Mouse (Mus musculus): ENCODE results near the gene Pdcd1lg2.

DNA sequence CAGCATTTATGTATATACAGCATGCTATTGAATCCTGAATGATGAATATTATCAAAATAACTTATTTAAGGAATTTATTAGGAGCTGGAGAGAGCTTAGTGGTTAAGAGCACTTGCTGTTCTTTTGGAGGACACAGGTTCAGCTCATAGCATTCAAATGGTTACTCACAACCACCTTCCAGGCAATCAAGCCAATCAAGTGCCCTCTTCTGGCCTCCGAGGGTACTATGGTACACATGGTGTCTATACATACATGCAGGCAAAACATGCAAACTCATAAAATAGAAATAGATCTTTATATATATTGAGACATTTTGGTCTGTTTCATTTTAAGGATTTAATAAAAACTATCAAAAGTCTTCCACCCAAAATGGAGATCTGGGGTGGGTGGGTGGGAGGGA is 21.9 kb upstream of the Pdcd1lg2 start:
- TF ChIP-seq POLR2A (IDR thresholded peaks at IDR 0.05; ENCODE audit: control insufficient read depth in 1 of 2, insufficient read depth in 1 of 2, low read depth in 1 of 2, low read length in 2 of 2, poor library complexity in 1 of 2) (no peak), CTCF (IDR thresholded peaks at IDR 0.05 in 2 of 3, conservative IDR thresholded peaks at IDR 0.05 in 1 of 3; ENCODE audit: control insufficient read depth in 1 of 3, insufficient read depth in 1 of 3, low read depth in 2 of 3, low read length in 3 of 3, poor library complexity in 1 of 3, severe bottlenecking in 1 of 3) (peak; percentile 42 to 57 (median 48)), CHD2 (IDR thresholded peaks at IDR 0.05; ENCODE audit: low read length) (no peak)

All from MEL (cell line).